Mouse (Mus musculus): ENCODE measurements at regions not wholly inside any gene's neighbourhood (a gene's known extent, or its start where the extent isn't known, plus 50 kb on each side); places are given as distances from the start of the nearest gene placed in this dataset.

- 87% methylated on average over 10 of the region's 10 CpGs for WGBS
- Histone ChIP-seq H3K4me1 (ENCODE audit: control insufficient read depth, insufficient read depth, low read length) (no peaks in the 10 kb centered on the region), H3K27me3 (ENCODE audit: control insufficient read depth, insufficient read depth, low read length) (no peaks in the 10 kb centered on the region), H3K27ac (ENCODE audit: insufficient read depth, low read length) (no peak overlapping the region), H3K4me3 (replicated peaks; ENCODE audit: insufficient read depth, low read depth, low read length) (no peak overlapping the region)
- DNase-seq, result no peak
- TF ChIP-seq POLR2A (IDR thresholded peaks at IDR 0.05; ENCODE audit: borderline replicate concordance, insufficient read depth, low read length), result no peak
- no peak for TF ChIP-seq CTCF (IDR thresholded peaks at IDR 0.05; ENCODE audit: borderline replicate concordance, insufficient read depth, low read depth, low read length)
These were observed 95.1 kb upstream of the Sulf2 start for GRCm38 (mm10) chr2:166250571-166250970.

GRCm38 (mm10) chr2:166249338-166249950 lies 94.0 kb upstream of the Sulf2 start:
- Histone ChIP-seq H3K4me1 (ENCODE audit: control insufficient read depth, insufficient read depth, low read length) (no peaks in the 10 kb centered on the region), H3K27me3 (ENCODE audit: control insufficient read depth, insufficient read depth, low read length) (no peaks in the 10 kb centered on the region), H3K4me3 (replicated peaks; ENCODE audit: insufficient read depth, low read depth, low read length) (no peak overlapping the region), H3K27ac (ENCODE audit: insufficient read depth, low read length) (no peak overlapping the region)
- 27% methylated on average over 7 of the region's 7 CpGs for WGBS
- no peak for TF ChIP-seq POLR2A (IDR thresholded peaks at IDR 0.05; ENCODE audit: borderline replicate concordance, insufficient read depth, low read length)
- no peak for TF ChIP-seq CTCF (IDR thresholded peaks at IDR 0.05; ENCODE audit: borderline replicate concordance, insufficient read depth, low read depth, low read length)
- no peak for DNase-seq

GRCm38 (mm10) chr2:166246401-166247189 lies 91.1 kb upstream of the Sulf2 start:
- DNase-seq, result no peak
- TF ChIP-seq POLR2A (IDR thresholded peaks at IDR 0.05; ENCODE audit: borderline replicate concordance, insufficient read depth, low read length), result no peak
- no peak for TF ChIP-seq CTCF (IDR thresholded peaks at IDR 0.05; ENCODE audit: borderline replicate concordance, insufficient read depth, low read depth, low read length)
- 80% methylated on average over 17 of the region's 17 CpGs for WGBS
- Histone ChIP-seq H3K4me1 (ENCODE audit: control insufficient read depth, insufficient read depth, low read length) (no peaks in the 10 kb centered on the region), H3K27ac (ENCODE audit: insufficient read depth, low read length) (no peak overlapping the region), H3K27me3 (ENCODE audit: control insufficient read depth, insufficient read depth, low read length) (no peaks in the 10 kb centered on the region), H3K4me3 (replicated peaks; ENCODE audit: insufficient read depth, low read depth, low read length) (no peak overlapping the region)

GRCm38 (mm10) chr2:166245219-166245618 lies 89.8 kb upstream of the Sulf2 start:
- Histone ChIP-seq H3K27me3 (ENCODE audit: control insufficient read depth, insufficient read depth, low read length) (no peaks in the 10 kb centered on the region), H3K4me1 (ENCODE audit: control insufficient read depth, insufficient read depth, low read length) (no peaks in the 10 kb centered on the region), H3K27ac (ENCODE audit: insufficient read depth, low read length) (no peak overlapping the region), H3K4me3 (replicated peaks; ENCODE audit: insufficient read depth, low read depth, low read length) (no peak overlapping the region)
- DNase-seq, result no peak
- WGBS, result 55% methylated on average over 8 of the region's 8 CpGs
- TF ChIP-seq POLR2A (IDR thresholded peaks at IDR 0.05; ENCODE audit: borderline replicate concordance, insufficient read depth, low read length), result no peak
- TF ChIP-seq CTCF (IDR thresholded peaks at IDR 0.05; ENCODE audit: borderline replicate concordance, insufficient read depth, low read depth, low read length), result no peak

- WGBS, result 66% methylated on average over 14 of the region's 14 CpGs
- TF ChIP-seq CTCF (IDR thresholded peaks at IDR 0.05; ENCODE audit: borderline replicate concordance, insufficient read depth, low read depth, low read length), result no peak
- TF ChIP-seq POLR2A (IDR thresholded peaks at IDR 0.05; ENCODE audit: borderline replicate concordance, insufficient read depth, low read length), result no peak
- H3K4me1 ChIP-seq (ENCODE audit: control insufficient read depth, insufficient read depth, low read length), result no peaks in the 10 kb centered on the region
- no peak overlapping the region for H3K4me3 ChIP-seq (replicated peaks; ENCODE audit: insufficient read depth, low read depth, low read length)
- H3K27me3 ChIP-seq (ENCODE audit: control insufficient read depth, insufficient read depth, low read length), result no peaks in the 10 kb centered on the region
- no peak for DNase-seq
- H3K27ac ChIP-seq (ENCODE audit: insufficient read depth, low read length), result no peak overlapping the region
These were observed 87.5 kb upstream of the Sulf2 start for GRCm38 (mm10) chr2:166242786-166243521.

GRCm38 (mm10) chr2:166241310-166241709 lies 85.8 kb upstream of the Sulf2 start:
- no peak overlapping the region for H3K4me3 ChIP-seq (replicated peaks; ENCODE audit: insufficient read depth, low read depth, low read length)
- WGBS, result 93% methylated on average over 3 of the region's 3 CpGs
- H3K27ac ChIP-seq (ENCODE audit: insufficient read depth, low read length), result no peak overlapping the region
- TF ChIP-seq POLR2A (IDR thresholded peaks at IDR 0.05; ENCODE audit: borderline replicate concordance, insufficient read depth, low read length) (no peak), CTCF (IDR thresholded peaks at IDR 0.05; ENCODE audit: borderline replicate concordance, insufficient read depth, low read depth, low read length) (no peak)
- no peak for DNase-seq
- H3K27me3 ChIP-seq (ENCODE audit: control insufficient read depth, insufficient read depth, low read length), result no peaks in the 10 kb centered on the region
- no peaks in the 10 kb centered on the region for H3K4me1 ChIP-seq (ENCODE audit: control insufficient read depth, insufficient read depth, low read length)

- 95% methylated on average over 4 of the region's 4 CpGs for WGBS
- Histone ChIP-seq H3K27ac (ENCODE audit: insufficient read depth, low read length) (no peak overlapping the region), H3K27me3 (ENCODE audit: control insufficient read depth, insufficient read depth, low read length) (no peaks in the 10 kb centered on the region), H3K4me3 (replicated peaks; ENCODE audit: insufficient read depth, low read depth, low read length) (no peak overlapping the region), H3K4me1 (ENCODE audit: control insufficient read depth, insufficient read depth, low read length) (no peaks in the 10 kb centered on the region)
- TF ChIP-seq POLR2A (IDR thresholded peaks at IDR 0.05; ENCODE audit: borderline replicate concordance, insufficient read depth, low read length) (no peak), CTCF (IDR thresholded peaks at IDR 0.05; ENCODE audit: borderline replicate concordance, insufficient read depth, low read depth, low read length) (no peak)
- DNase-seq, result no peak
These were observed 84.6 kb upstream of the Sulf2 start for GRCm38 (mm10) chr2:166240056-166240455.
